Mouse (Mus musculus): ENCODE measurements around the gene Ppp6c. TPM values are rescaled to one million over a fixed set of nuclear protein-coding genes. Genes with fewer than 3 reads are reported as not detected.
A peak's percentile ranks its signal among the peaks of the same experiment; 100 is the strongest.
"Not testable (repeated sequence)": the region's sequence is repeated elsewhere in the genome, so short reads cannot be mapped to it uniquely, and the experiment has no call there.

Ppp6c gene
- 28.7 and 29.7 TPM in 2 replicates for polyA plus RNA-seq (2012; rRNA removed)

DNA sequence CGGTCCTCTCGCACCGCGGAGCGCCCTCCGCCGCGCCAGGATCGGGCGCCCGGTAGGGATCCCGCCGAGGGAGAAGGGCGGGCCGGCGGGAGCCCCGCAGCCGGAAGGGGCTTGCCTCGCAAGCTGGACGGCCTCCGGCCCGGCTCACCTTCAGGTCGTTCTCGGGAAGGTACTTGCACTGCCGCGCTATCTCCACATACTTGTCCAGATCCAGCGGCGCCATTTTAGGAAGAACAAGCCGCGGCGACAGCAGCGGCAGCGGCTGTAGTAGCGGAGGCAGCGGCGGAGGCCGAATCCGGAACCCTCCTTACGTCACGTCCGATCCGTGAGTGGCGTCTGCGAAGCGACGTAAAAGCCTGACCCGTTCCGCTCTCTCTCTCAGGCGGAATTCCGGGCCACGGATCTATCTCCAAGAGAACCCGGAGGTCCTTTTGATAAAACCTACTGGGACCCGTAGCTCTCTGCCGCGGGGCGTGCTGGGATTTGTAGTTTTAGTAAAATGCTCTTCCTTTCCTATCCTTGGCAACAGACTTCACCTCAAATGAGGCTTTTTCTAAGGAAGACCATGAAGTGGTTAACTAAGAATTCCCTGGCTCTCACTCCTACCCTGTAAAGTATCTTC lies at the start of gene Ppp6c:
TSS of gene Ppp6c (minus strand) at position 433 of the 622 bp plus-strand sequence.
- peak; percentile 68 for DNase-seq (ENCODE audit: low read depth)

DNA sequence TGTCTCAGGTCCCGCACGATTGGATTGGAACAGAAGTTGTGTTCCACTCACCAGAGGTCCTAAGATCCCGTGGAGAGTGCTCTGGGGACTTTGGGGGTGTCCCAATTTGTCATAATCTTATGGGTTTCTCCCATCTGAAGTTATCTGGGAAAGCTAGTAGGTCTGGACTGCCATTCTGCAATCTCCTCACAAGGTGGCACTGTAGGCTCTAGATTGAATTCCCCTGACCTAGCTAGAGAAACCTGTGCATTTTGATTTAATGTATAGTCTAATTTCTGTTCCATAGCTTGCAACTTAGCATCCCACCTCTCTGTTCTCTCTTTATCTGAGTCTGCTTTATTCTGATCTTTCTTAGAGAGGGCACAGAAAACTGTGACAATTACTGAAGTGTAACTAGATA lies 42.1 kb upstream of the Ppp6c start:
- no peak for DNase-seq (ENCODE audit: low read depth)

- not testable (repeated sequence) for DNase-seq (ENCODE audit: low read depth)
Measured at GRCm38 (mm10) chr2:39252275-39252674, 26.0 kb upstream of the Ppp6c start.

DNA sequence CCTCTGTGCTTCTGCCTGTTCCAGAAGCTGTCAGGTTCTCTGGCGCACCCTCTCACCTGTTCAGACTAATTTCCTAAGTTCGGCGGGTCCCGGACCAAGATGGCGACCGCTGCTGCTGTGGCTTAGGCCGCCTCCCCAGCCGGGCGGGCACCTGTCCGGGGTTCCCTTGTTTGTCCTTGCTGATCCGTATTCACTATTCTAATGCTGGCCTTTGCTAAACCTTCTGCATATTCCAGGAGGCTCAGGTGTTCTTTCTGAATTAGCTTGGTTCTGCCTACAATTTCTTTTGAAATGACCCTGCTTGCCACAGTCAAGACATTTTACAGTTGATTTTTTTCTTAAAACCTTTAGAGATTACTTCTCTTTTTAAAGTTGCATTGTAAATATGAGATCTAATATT lies 20.6 kb upstream of the Ppp6c start:
- not testable (repeated sequence) for DNase-seq (ENCODE audit: low read depth)

DNA sequence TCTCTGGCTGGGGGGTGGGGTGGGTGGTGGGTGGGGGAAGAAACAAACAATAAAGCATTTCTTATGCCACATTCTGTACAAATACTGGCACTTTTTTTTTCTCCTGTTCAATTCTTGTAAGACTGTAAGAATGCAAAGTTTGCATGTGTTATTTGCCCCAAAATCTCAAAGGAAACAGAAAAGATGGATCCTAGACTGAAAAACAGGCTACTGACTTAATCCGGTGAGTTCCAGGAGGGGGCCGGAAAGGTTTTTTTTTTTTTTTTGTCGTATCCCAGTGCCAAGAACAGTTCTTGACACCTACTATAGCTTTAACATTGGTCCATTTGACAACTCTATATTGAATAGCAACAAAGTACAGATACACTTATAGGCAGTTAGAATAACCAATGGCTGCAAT lies 480 bp upstream of the Ppp6c start:
- DNase-seq (ENCODE audit: low read depth), result no peak

- not testable (repeated sequence) for DNase-seq (ENCODE audit: low read depth)
Measured at GRCm38 (mm10) chr2:39225331-39226018, 776 bp downstream of the Ppp6c start.

DNA sequence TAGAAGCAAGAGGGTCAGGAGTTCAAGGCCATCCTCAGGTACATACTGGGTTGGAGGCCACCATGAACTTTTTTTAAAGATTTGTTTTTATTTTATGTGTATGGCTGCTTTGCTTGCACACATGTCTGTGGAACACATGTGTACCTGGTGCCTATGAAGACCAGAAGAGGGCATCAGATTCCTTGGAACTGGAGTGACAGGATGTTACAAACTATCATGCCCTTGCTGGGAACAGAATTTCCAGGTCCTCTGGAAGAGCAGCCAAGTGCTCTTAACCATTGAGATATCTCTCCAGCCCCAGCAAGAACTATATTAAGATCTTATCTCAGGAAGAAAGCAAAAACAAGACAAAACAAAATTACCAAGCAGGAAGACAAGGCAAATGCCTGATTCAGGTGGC lies 1.6 kb downstream of the Ppp6c start:
- no peak for DNase-seq (ENCODE audit: low read depth)

- DNase-seq (ENCODE audit: low read depth), result no peak
Measured at GRCm38 (mm10) chr2:39220010-39220409, 6.2 kb downstream of the Ppp6c start.

DNA sequence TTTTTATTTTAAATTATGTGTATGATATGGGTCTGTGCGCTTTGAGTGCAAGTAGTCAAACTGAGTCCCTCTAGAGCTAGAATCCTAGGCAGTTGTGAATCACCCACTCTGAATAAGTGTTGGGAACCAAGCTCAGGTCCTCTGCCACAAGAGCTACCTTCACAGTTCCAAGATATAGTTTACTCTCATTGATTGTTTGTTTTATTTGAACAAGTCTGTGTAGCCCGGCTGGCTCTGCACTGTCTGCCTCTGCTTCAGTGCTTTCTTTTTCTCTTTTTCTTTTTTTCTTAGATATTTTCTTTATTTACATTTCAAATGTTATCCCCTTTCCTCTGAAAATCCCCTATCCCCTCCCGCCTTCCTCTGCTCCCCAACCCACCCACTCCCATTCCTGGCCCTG lies 7.2 kb downstream of the Ppp6c start:
- no peak for DNase-seq (ENCODE audit: low read depth)

DNA sequence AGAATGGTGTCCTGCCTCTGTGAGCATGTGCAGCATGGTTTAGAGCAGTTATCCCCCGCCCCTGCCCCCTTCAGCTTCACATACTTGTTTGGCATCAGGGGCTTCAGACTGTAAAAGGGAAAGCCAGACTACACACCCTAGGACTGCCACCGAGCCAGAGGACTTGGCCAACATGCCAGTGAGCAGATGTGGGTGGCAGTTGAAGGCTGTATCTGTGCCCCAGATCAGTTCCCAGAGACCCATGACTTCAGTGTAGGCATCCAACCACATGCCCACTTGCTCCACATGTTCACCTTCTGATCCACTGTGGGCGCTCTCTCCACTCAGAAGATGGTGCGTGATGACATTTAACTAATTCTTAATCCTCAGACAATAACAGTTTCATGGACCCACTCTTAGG lies 9.1 kb downstream of the Ppp6c start:
- DNase-seq (ENCODE audit: low read depth), result no peak

- no peak for DNase-seq (ENCODE audit: low read depth)
Measured at GRCm38 (mm10) chr2:39210738-39211137, 15.5 kb downstream of the Ppp6c start.

DNA sequence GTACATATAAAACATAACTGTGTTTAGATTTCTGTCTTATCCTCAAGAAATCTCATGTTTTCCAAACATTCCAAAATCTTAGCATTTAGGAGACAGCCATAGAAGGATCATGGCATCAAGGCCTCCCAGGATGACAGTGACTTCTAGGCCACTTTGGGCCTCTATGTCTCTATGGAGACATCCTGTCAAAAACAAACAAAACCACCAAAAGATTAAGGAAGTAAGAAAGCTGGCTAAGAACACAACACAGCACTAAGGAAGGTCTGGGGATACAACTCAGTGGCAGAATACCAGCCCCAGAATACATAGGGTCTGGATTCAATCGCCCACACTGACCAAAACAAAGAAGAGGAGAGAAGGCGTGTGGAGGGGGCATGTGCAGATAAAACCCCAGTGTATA lies 22.9 kb downstream of the Ppp6c start:
- no peak for DNase-seq (ENCODE audit: low read depth)

GRCm38 (mm10) chr2:39194809-39195208 lies 31.4 kb downstream of the Ppp6c start:
- no peak for DNase-seq (ENCODE audit: low read depth)

GRCm38 (mm10) chr2:39190561-39191056 lies 35.6 kb downstream of the Ppp6c start, which contains the start of gene Scai:
Gene Scai (minus strand): TSS chr2:39190734.
- peak; percentile 80 for DNase-seq (ENCODE audit: low read depth)

- no peak for DNase-seq (ENCODE audit: low read depth)
Measured at GRCm38 (mm10) chr2:39189961-39190560, 36.2 kb downstream of the Ppp6c start.

DNA sequence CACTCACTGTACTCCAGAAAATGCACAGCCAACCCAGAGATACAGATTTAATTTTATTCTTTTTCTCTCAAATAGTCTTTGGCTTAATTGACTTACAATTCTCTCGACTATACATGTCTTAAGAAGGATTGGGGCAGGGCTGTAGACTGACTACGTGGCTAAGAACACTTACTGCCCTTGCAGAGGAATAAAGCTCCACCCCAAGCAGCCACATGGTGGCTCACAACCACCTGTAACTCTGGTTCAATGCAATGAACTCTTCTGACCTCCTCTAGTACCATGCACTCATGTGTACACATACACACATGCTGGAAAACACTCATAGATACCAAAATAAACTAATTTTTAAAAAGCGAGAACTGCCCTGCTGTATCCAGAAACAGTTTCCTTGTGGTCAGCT lies 40.3 kb downstream of the Ppp6c start:
- DNase-seq (ENCODE audit: low read depth), result no peak

- no peak for DNase-seq (ENCODE audit: low read depth)
Measured at GRCm38 (mm10) chr2:39183587-39183986, 42.7 kb downstream of the Ppp6c start.

DNA sequence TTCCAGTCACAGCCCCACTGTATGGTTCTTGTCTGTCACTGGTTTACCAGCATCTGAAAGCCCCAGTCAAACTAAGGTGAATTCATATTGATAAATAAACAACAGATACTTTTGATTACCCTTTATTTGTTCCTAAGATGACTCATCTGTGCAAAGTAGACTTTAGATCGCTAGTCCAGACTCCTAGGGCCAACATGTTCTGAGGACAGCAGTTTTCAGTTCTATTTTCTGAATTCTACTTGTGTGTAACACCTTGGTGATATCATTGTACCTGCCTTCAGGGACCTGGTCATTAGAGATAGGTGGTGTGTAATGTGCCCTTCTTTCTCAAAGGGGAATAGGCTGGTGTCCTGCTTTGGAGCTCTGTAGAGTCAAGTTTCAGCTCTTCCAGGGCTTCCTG lies 65.3 kb downstream of the Ppp6c start:
- DNase-seq (ENCODE audit: low read depth), result no peak

DNA sequence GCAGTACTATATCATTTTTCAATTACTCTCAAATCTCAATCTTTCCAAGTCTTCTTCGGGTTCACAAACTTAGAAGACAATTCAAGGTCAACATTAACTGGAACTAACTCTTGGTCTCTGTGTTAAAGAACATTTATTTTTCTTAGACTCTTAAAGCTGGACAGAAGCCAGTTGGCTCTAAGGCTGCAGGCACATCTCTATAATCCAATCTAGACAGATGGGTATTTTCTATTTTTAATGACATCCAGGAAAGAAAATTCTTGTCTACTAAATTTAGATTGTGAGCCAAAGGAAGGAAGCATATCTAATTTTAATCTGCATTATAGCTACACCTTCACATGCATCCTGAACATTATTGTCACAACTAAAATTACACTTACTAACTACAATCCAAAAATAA lies 68.3 kb downstream of the Ppp6c start:
- DNase-seq (ENCODE audit: low read depth), result no peak

DNA sequence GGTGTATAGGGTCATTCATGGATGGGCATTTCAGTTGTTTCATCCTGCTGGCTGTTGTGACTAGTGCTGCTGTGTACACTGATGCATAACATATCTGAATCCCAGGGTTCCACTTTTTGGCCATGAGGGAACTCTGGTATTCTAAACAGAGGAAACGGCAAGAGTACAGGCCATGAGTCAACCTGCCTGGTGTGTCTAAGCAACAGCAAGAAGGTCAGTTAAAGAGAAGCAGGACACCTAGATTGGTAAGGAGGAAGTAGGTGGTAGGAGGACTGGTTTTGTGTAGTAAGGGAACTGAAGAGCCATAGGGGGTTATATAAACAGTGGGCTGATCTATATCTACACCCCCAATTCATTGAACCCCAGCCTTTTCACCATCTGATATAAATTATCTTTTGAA lies 69.4 kb downstream of the Ppp6c start:
- no peak for DNase-seq (ENCODE audit: low read depth)

DNA sequence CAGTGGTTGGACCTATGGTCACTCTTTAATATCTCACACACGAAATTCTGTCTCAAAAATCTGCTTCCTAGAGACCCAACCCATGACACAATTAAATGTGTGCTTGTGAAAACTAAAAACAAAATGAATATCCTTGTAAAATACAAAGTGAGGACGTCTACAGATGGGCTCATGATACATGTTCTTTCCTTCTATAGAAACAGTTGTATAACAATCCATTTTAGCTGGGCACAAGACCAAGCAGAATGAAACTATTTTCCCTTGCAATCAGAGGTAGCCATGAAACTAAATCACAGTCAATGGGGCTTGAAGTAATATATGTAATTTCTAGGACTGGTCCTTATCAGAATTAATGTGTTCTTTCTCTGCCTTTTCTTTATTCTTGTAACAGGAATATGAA lies 75.3 kb downstream of the Ppp6c start:
- DNase-seq (ENCODE audit: low read depth), result no peak

DNA sequence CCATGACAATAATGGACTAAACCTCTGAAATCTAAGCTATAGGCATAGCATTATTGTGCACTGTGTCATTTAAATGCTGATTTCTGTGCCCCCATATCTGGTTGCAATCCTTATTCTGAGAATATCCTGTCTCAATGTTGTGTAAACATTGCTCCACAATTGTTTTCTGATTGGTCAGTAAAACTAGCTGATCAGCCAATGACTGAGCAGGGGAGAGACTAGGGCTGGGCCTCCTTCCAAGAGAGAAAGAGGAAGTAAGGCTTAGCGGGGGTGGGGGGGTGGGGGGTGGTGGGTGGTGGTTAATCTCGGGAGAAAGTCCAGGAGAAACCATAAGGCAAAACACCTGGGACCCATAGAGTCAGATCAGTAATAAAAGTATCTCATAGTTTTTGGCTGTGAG lies 78.2 kb downstream of the Ppp6c start:
- DNase-seq (ENCODE audit: low read depth), result no peak

DNA sequence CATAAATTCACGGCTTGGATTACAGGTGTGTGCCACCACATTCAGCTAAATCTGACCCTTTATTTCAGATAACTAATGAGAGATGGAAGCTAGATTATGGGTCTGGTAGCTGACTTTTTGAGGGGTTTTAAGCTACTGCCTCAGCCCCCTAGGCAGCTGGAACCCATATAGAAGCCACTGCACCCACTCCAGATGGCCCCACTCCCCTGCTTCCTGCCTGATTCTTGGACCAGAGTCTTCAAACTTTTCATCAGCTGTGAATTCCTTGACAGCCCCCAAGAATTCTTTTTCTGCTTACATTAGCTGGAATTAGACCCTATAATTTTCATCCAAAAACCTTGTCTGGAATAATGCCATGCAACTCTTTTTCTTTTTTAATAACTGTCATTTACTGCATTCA lies 79.8 kb downstream of the Ppp6c start:
- DNase-seq (ENCODE audit: low read depth), result no peak
